Mouse (Mus musculus): Measurements from ENCODE around the gene Ddit4. TPM values are rescaled to one million over a fixed set of nuclear protein-coding genes. Genes with fewer than 3 reads are reported as not detected.

Gene Ddit4
- total and polyA plus RNA-seq, 2 experiments from 2014 or later = 40.7 to 57.8 TPM

DNA sequence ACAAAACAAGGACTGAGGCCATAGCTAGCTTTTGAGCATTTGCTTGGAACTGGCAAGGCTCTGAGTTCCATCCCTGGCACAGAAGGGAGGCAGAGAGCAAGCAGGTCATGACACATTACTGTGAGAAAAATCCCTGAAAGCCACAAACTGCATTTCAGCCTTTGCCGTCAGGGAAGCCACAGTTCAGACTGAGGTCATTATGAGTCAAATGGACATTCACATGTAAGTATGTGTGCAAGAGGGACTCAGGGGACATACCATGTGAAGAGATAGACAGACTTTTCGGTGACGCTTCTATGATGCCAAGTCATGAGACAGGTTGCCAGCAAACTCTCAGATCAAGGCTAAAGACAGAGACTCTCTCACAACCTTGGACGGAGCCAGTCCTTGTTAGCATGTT lies 33.5 kb downstream of the Ddit4 start:
- DNase-seq = no peak
- WGBS = 88% methylated on average over 4 of the region's 4 CpGs
- Histone ChIP-seq H3K4me2 (ENCODE audit: low read depth) (no peak overlapping the region), H3K36me3 (ENCODE audit: insufficient read depth) (no peaks in the 10 kb centered on the region), H3K4me3 (ENCODE audit: low read depth, low read length) (no peak overlapping the region), H3K4me1 (ENCODE audit: insufficient read depth) (peaks cover 20% of the 10 kb centered on the region), H3K27ac (ENCODE audit: low read depth, low read length) (no peak overlapping the region), H3K9me3 (ENCODE audit: low read length) (no peaks in the 10 kb centered on the region), H3K27me3 (ENCODE audit: insufficient read depth, low read length) (no peaks in the 10 kb centered on the region), H3K9ac (no peak overlapping the region)
- no peak for TF ChIP-seq CTCF (IDR thresholded peaks at IDR 0.05; ENCODE audit: low read depth)
- ATAC-seq = no peak

DNA sequence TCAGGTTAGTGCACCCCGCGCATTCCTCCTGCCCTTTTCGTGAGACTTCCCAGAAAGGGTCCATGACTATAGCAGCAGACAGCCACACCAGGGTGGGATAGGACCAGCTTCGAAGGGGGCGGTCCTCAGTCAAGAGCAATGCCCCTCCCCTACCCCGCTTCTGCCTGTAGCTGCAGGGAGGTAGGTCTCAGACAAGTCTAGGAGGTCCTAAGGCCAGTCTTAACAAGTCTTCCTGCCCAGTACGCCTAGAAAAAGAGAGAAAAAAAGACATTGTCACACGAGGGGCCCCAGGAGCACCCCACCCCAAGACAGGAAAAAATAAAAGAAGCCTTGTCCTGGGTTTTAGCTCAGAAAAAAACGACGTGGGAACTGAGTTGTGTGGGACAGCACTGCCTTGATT lies 35.0 kb downstream of the Ddit4 start:
- H3K27me3 ChIP-seq (ENCODE audit: insufficient read depth, low read length) = no peaks in the 10 kb centered on the region
- DNase-seq (no peak), ATAC-seq (peak; percentile 59)
- H3K4me3 ChIP-seq (ENCODE audit: low read depth, low read length) = no peak overlapping the region
- peak overlapping the region; percentile 46 for H3K4me2 ChIP-seq (ENCODE audit: low read depth)
- WGBS = 2% methylated on average over 10 of the region's 10 CpGs
- peak overlapping the region; percentile 30; the same call in 1 of the 2 replicates for H3K27ac ChIP-seq (ENCODE audit: low read depth, low read length)
- peak overlapping the region; percentile 33 for H3K9ac ChIP-seq
- no peaks in the 10 kb centered on the region for H3K9me3 ChIP-seq (ENCODE audit: low read length)
- peaks cover 20% of the 10 kb centered on the region for H3K4me1 ChIP-seq (ENCODE audit: insufficient read depth)
- no peaks in the 10 kb centered on the region for H3K36me3 ChIP-seq (ENCODE audit: insufficient read depth)
- no peak for TF ChIP-seq CTCF (IDR thresholded peaks at IDR 0.05; ENCODE audit: low read depth)

- H3K27me3 ChIP-seq (ENCODE audit: insufficient read depth, low read length) = no peaks in the 10 kb centered on the region
- no peak overlapping the region for H3K4me3 ChIP-seq (ENCODE audit: low read depth, low read length)
- H3K4me2 ChIP-seq (ENCODE audit: low read depth) = peak overlapping the region; percentile 46
- no peaks in the 10 kb centered on the region for H3K36me3 ChIP-seq (ENCODE audit: insufficient read depth)
- WGBS = 9% methylated on average over 4 of the region's 4 CpGs
- peak overlapping the region; percentile 30; the same call in 1 of the 2 replicates for H3K27ac ChIP-seq (ENCODE audit: low read depth, low read length)
- H3K4me1 ChIP-seq (ENCODE audit: insufficient read depth) = peaks cover 16% of the 10 kb centered on the region
- H3K9me3 ChIP-seq (ENCODE audit: low read length) = no peaks in the 10 kb centered on the region
- ATAC-seq (no peak), DNase-seq (no peak)
- peak overlapping the region; percentile 33; the same call in 1 of the 2 replicates for H3K9ac ChIP-seq
- no peak for TF ChIP-seq CTCF (IDR thresholded peaks at IDR 0.05; ENCODE audit: low read depth)
These were observed 35.5 kb downstream of the Ddit4 start for GRCm38 (mm10) chr10:59916159-59916558.

DNA sequence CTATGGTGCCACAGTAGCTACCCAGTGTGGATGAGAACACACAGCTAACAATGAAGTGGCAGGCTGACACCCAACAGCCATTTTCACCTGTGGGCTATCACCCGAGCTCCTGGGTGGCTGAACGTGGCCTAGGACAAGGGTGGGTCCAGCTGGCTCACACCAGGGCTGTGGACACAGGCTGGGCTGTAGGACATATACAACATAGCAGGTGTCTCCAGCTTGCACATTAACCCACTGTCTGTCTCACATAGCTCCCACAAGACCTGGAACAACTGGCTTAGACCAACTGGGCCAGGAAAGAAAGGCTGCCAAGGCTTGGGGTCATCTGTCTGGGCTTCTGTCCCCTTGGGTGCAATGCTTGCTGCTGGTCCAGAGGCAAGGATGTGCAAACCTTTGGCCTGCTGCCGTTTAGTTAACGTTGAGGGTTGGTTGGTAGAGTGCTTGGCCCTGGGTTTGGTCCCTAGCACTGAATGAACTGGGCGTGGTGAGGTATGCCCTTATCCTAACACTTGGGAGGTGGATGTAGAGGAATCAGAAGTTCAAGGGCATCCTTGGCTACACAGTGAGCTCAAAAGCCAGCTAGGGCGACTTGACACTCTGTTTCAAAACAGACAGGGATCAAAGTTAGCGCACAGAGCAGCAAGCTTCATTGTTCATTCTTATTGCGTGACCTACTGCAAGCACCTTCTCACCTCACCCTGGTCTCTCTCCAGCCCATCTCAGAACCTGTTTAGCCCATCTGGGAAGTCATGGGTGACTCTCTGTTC lies 36.3 kb downstream of the Ddit4 start:
- 92% methylated on average over 8 of the region's 8 CpGs for WGBS
- ATAC-seq = no peak

DNA sequence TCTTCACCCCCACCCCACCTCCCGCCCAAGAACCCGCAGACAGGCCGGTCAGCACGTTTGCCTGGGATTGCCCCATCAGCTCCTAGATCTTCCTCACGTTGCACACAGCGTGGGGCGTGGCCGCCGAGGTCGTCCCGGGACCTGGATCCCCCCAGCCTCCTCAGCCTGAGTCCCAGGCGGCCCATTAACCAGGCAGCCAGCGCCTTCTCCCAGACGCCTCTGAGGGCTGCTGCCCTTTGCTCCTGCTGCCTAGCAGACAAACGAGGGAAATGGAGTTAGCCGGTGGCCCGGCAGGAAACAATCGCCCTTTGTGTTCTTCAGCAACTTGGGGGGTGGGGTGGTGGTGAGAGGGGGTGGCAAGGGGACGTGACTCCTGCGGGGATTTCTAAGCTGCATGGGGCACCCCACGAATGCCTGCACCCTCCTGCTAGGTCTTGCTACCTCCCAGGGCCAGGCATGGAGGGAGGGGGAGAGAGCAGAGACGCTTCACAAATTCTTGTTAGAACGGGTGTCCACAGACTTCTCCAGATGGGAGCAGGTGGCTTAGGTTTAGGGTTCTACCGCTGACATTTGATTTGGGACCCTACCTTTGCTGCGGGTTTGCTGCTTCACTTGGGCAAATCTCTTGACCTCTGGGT lies 40.0 kb downstream of the Ddit4 start:
- no peak overlapping the region for H3K4me3 ChIP-seq (ENCODE audit: low read depth, low read length)
- no peaks in the 10 kb centered on the region for H3K36me3 ChIP-seq (ENCODE audit: insufficient read depth)
- TF ChIP-seq CTCF (IDR thresholded peaks at IDR 0.05; ENCODE audit: low read depth) = no peak
- WGBS = 10% methylated on average over 25 of the region's 25 CpGs
- H3K4me1 ChIP-seq (ENCODE audit: insufficient read depth) = peaks cover 11% of the 10 kb centered on the region; the same call in 1 of the 2 replicates
- H3K9me3 ChIP-seq (ENCODE audit: low read length) = no peaks in the 10 kb centered on the region
- DNase-seq (no peak), ATAC-seq (no peak)
- no peaks in the 10 kb centered on the region for H3K27me3 ChIP-seq (ENCODE audit: insufficient read depth, low read length)
- H3K27ac ChIP-seq (ENCODE audit: low read depth, low read length) = no peak overlapping the region
- peak overlapping the region; percentile 21; the same call in 1 of the 2 replicates for H3K4me2 ChIP-seq (ENCODE audit: low read depth)
- H3K9ac ChIP-seq = peak overlapping the region; percentile 22; the same call in 1 of the 2 replicates

More for the DNA sequence above, 36.3 kb downstream of the Ddit4 start:
- Histone ChIP-seq H3K36me3 (ENCODE audit: insufficient read depth) (no peaks in the 10 kb centered on the region), H3K9me3 (ENCODE audit: low read length) (no peaks in the 10 kb centered on the region), H3K9ac (no peak overlapping the region), H3K4me3 (ENCODE audit: low read depth, low read length) (no peak overlapping the region), H3K27ac (ENCODE audit: low read depth, low read length) (no peak overlapping the region), H3K27me3 (ENCODE audit: insufficient read depth, low read length) (no peaks in the 10 kb centered on the region), H3K4me1 (ENCODE audit: insufficient read depth) (peaks cover 10% of the 10 kb centered on the region; the same call in 1 of the 2 replicates), H3K4me2 (ENCODE audit: low read depth) (no peak overlapping the region)
- TF ChIP-seq CTCF (IDR thresholded peaks at IDR 0.05; ENCODE audit: low read depth) = no peak
- DNase-seq = no peak

DNA sequence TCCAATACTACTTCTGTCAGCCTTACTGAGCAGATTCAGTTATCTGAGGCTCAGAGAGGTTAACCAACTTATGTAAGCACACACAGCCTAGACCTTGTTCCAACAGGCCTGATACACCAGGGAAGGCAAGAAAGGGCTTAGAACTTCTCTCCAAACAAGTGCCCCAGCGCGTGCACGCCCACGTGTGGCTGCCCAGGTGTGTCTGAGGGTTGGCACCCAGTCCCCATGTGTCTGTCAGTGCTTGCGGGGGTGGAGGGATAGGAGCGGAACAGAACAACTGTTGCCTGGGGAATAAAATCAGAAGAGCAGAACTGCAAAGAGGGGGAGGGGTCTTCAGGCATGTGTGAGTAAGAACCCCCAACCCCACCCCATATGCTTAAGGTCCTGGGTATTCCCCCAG lies 40.5 kb downstream of the Ddit4 start:
- H3K9me3 ChIP-seq (ENCODE audit: low read length) = no peaks in the 10 kb centered on the region
- peaks cover 5% of the 10 kb centered on the region; the same call in 1 of the 2 replicates for H3K4me1 ChIP-seq (ENCODE audit: insufficient read depth)
- no peak for ATAC-seq
- peak overlapping the region; percentile 21; the same call in 1 of the 2 replicates for H3K4me2 ChIP-seq (ENCODE audit: low read depth)
- TF ChIP-seq CTCF (IDR thresholded peaks at IDR 0.05; ENCODE audit: low read depth) = no peak
- no peak overlapping the region for H3K27ac ChIP-seq (ENCODE audit: low read depth, low read length)
- no peaks in the 10 kb centered on the region for H3K27me3 ChIP-seq (ENCODE audit: insufficient read depth, low read length)
- no peak overlapping the region for H3K4me3 ChIP-seq (ENCODE audit: low read depth, low read length)
- WGBS = 43% methylated on average over 6 of the region's 6 CpGs
- no peak for DNase-seq
- H3K9ac ChIP-seq = no peak overlapping the region
- no peaks in the 10 kb centered on the region for H3K36me3 ChIP-seq (ENCODE audit: insufficient read depth)

GRCm38 (mm10) chr10:59909357-59909847 lies 42.2 kb downstream of the Ddit4 start:
- H3K9ac ChIP-seq = no peak overlapping the region
- peaks cover 3% of the 10 kb centered on the region; the same call in 1 of the 2 replicates for H3K4me1 ChIP-seq (ENCODE audit: insufficient read depth)
- ATAC-seq (peak; percentile 17; the same call in 1 of the 2 replicates), DNase-seq (no peak)
- H3K9me3 ChIP-seq (ENCODE audit: low read length) = no peaks in the 10 kb centered on the region
- TF ChIP-seq CTCF (IDR thresholded peaks at IDR 0.05; ENCODE audit: low read depth) = no peak
- no peak overlapping the region for H3K4me3 ChIP-seq (ENCODE audit: low read depth, low read length)
- H3K36me3 ChIP-seq (ENCODE audit: insufficient read depth) = no peaks in the 10 kb centered on the region
- 10% methylated on average over 14 of the region's 14 CpGs for WGBS
- peak overlapping the region; percentile 30 for H3K4me2 ChIP-seq (ENCODE audit: low read depth)
- H3K27me3 ChIP-seq (ENCODE audit: insufficient read depth, low read length) = no peaks in the 10 kb centered on the region
- peak overlapping the region; percentile 40; the same call in 1 of the 2 replicates for H3K27ac ChIP-seq (ENCODE audit: low read depth, low read length)
